Mouse (Mus musculus) inflammation-experienced regulatory T-cells, adult 6 months (primary cell): Measurements from ENCODE around the gene Lsm7. TPM values are rescaled to one million over a fixed set of nuclear protein-coding genes. Genes with fewer than 3 reads are reported as not detected.

Source experiments
- ATAC-seq: one replicate; pipeline ENCODE4 v1.8.0; 2017
- polyA plus RNA-seq, 3 experiments: library from polyadenylated mRNA; unstranded; fragments of 100-300 nt; shearing (Covaris generic); gene quantifications; one replicate each; pipeline ENCODE4 v1.2.1; 2017

The Lsm7 gene
- polyA plus RNA-seq, 3 experiments from 2014 or later: 144 to 210 (median 202) TPM

- ATAC-seq: no peak
Measured at GRCm38 (mm10) chr10:80812391-80813041, 42.5 kb downstream of the Lsm7 start.

GRCm38 (mm10) chr10:80810084-80810483 lies 44.9 kb downstream of the Lsm7 start:
- ATAC-seq: no peak

GRCm38 (mm10) chr10:80808985-80809632 lies 45.9 kb downstream of the Lsm7 start:
- ATAC-seq: no peak

GRCm38 (mm10) chr10:80808099-80808984 lies 46.7 kb downstream of the Lsm7 start:
- ATAC-seq: no peak

GRCm38 (mm10) chr10:80807057-80807627 lies 47.9 kb downstream of the Lsm7 start:
- ATAC-seq: peak; percentile 68

- ATAC-seq: no peak
Measured at GRCm38 (mm10) chr10:80806341-80807056, 48.5 kb downstream of the Lsm7 start.

GRCm38 (mm10) chr10:80805925-80806324 lies 49.1 kb downstream of the Lsm7 start:
- peak; percentile 65 for ATAC-seq

- no peak for ATAC-seq
Measured at GRCm38 (mm10) chr10:80805322-80805721, 49.7 kb downstream of the Lsm7 start.

GRCm38 (mm10) chr10:80804916-80805315 lies 50.1 kb downstream of the Lsm7 start, which contains the start of gene Amh:
Gene Amh (plus strand): TSS chr10:80805243.
- ATAC-seq: no peak

GRCm38 (mm10) chr10:80804340-80804739 lies 50.7 kb downstream of the Lsm7 start:
- ATAC-seq: no peak

GRCm38 (mm10) chr10:80802996-80803395 lies 52.0 kb downstream of the Lsm7 start:
- ATAC-seq: no peak

Other genes with a start within 250 kb of the Lsm7 start
- gene Gm49322, start 249.2 kb downstream of the Lsm7 start, polyA plus RNA-seq: 1 to 10 TPM; 5.3 to 8.4 (median 8.3) TPM
- gene Csnk1g2, start 232.4 kb downstream of the Lsm7 start, polyA plus RNA-seq: 10 to 100 TPM; 11.7 to 16.3 (median 13.2) TPM
- 10 to 100 TPM in 1 of 3 experiments, 1 to 10 TPM in 2; 3.4 to 10.4 (median 9.2) TPM for gene Btbd2, start 198.1 kb downstream of the Lsm7 start, polyA plus RNA-seq
- 10 to 100 TPM; 50.3 to 61.4 (median 50.9) TPM for gene Mknk2, start 177.1 kb downstream of the Lsm7 start, polyA plus RNA-seq
- 100 to 1,000 TPM; 190 to 248 (median 240) TPM for gene Mob3a, start 153.2 kb downstream of the Lsm7 start, polyA plus RNA-seq
- gene Izumo4, start 153.0 kb downstream of the Lsm7 start, polyA plus RNA-seq: 100 to 1,000 TPM in 2 of 3 experiments, 10 to 100 TPM in 1; 71.4 to 109 (median 107) TPM
- 10 to 100 TPM; 20.9 to 33.0 (median 29.8) TPM for gene Ap3d1, start 112.9 kb downstream of the Lsm7 start, polyA plus RNA-seq
- gene Dot1l, start 100.0 kb downstream of the Lsm7 start, polyA plus RNA-seq: 10 to 100 TPM; 10.9 to 23.4 (median 15.3) TPM
- gene Sf3a2, start 57.0 kb downstream of the Lsm7 start, polyA plus RNA-seq: 10 to 100 TPM; 12.1 to 22.6 (median 17.8) TPM
- 100 to 1,000 TPM; 127 to 149 (median 146) TPM for gene Plekhj1, start 56.6 kb downstream of the Lsm7 start, polyA plus RNA-seq
- gene Amh, start 50.0 kb downstream of the Lsm7 start, polyA plus RNA-seq: not detected
- gene Jsrp1, start 41.7 kb downstream of the Lsm7 start, polyA plus RNA-seq: not detected
- gene Oaz1, start 28.6 kb downstream of the Lsm7 start, polyA plus RNA-seq: 1,000 to 10,000 TPM; 1,680 to 2,431 (median 2,240) TPM
- not detected for gene Lingo3, start 11.2 kb downstream of the Lsm7 start, polyA plus RNA-seq
- gene Sppl2b, start 66 bp upstream of the Lsm7 start, polyA plus RNA-seq: 10 to 100 TPM in 2 of 3 experiments, 1 to 10 TPM in 1; 9.6 to 15.0 (median 12.1) TPM
- not detected for gene Tmprss9, start 16.6 kb upstream of the Lsm7 start, polyA plus RNA-seq
- 100 to 1,000 TPM; 207 to 260 (median 248) TPM for gene Timm13, start 45.8 kb upstream of the Lsm7 start, polyA plus RNA-seq
- gene Lmnb2, start 63.0 kb upstream of the Lsm7 start, polyA plus RNA-seq: 1 to 10 TPM; 2.4 to 4.5 (median 3.5) TPM
- gene Gadd45b, start 74.9 kb upstream of the Lsm7 start, polyA plus RNA-seq: 10 to 100 TPM; 26.4 to 51.5 (median 39.3) TPM
- not detected for gene Gng7, start 159.7 kb upstream of the Lsm7 start, polyA plus RNA-seq
- gene Diras1, start 170.5 kb upstream of the Lsm7 start, polyA plus RNA-seq: not detected
- gene Slc39a3, start 182.2 kb upstream of the Lsm7 start, polyA plus RNA-seq: 1 to 10 TPM; 2.4 to 5.0 (median 2.7) TPM
- 10 to 100 TPM; 66.4 to 86.5 (median 71.0) TPM for gene Sgta, start 205.0 kb upstream of the Lsm7 start, polyA plus RNA-seq
- gene Thop1, start 214.8 kb upstream of the Lsm7 start, polyA plus RNA-seq: 1 to 10 TPM; 1.9 to 2.7 (median 2.5) TPM
- not detected for gene Creb3l3, start 243.7 kb upstream of the Lsm7 start, polyA plus RNA-seq